Mouse (Mus musculus) adrenal gland, adult 2 months (tissue): Measurements from ENCODE around the gene Pdgfc. TPM values are rescaled to one million over a fixed set of nuclear protein-coding genes. Genes with fewer than 3 reads are reported as not detected.

Experiments used
- DNase-seq: peaks from one replicate; pipeline ENCODE4 v3.0.0; 2021
- long read RNA-seq: library from polyadenylated mRNA; stranded (forward); transcript quantifications from one replicate; pipeline ENCODE4 v2.0.0, GENCODE M21; 2021
- polyA plus RNA-seq: library from polyadenylated mRNA; depleted of rRNA; stranded (reverse); fragments of >200 nt; gene quantifications from 2 replicates; pipeline ENCODE4 v1.2.3, GENCODE M21; 2012; rRNA removed
- total RNA-seq, 2 experiments: library from RNA; stranded (reverse); gene quantifications; 2 replicates each; pipeline ENCODE4 v1.2.3; 2021

Pdgfc gene
- total RNA-seq: 10 to 100 TPM in 1 of 2 experiments, 1 to 10 TPM in 1; 6.0 to 11.3 TPM
- 4.1 and 4.9 TPM in 2 replicates for polyA plus RNA-seq
- long read RNA-seq, partial matches to known transcripts: 0 of 6 reads
- long read RNA-seq, other reads (novel, unspliced or antisense): 0 of 6 reads

DNA sequence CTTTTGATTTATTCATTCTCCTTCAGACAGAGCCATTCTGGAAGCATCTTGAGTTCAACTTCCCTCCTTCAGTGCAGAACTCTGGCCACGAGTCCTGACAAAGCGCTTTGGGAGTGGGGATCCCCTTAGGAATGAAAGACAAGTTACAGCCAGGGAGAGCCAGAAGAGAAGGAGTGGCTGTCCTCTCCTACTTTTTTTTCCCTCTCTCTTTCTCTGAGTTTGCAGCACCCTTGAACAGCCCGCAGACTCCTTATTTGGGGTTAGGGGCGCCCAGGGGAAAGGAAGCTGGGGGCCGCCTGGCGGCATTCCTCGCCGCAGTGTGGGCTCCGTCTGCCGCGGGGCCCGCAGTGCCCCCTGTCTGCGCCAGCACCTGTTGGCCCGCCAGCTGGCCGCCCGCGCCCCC, at the start of gene Pdgfc:
Gene Pdgfc (plus strand): TSS at position 266 of the 403 bp plus-strand sequence.
- no peak for DNase-seq

DNA sequence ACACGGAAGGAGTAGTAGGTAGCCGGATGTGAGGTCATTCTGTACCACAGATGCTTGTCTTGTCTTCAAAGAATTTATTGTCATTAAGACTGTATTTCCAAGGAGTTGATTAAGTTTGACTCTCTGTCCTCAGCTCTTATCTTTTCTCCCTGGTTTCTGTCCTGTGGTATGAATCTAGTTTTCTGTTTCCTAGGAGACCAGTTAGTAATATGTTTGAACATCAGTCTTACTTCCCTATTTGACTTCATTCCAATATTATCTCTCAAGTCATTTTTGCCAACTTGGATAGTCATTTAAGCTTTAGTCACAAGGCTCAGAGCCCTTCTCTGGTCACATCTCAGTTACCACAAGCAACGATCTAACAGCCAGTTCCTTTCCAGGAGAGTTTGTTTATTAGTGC, 27.0 kb upstream of the Pdgfc start:
- no peak for DNase-seq

DNA sequence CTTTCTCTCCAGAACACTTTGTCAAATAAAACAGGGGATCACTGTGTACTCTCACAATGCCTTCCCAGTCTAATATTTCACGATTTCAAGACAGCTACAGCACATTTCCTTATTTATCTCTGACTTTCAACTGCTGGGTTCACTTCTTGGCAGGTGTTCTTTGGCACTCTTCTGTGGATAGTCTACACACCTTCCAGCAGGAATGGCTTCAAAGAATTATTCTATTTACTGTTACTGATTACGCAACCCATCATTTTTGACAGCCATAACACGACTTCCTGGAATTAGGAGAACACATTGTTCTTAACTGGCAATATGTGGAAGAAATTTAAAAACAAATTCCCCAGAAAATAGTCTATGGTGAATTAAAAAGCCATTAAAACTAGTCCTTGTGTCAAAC, 26.3 kb upstream of the Pdgfc start:
- no peak for DNase-seq

DNA sequence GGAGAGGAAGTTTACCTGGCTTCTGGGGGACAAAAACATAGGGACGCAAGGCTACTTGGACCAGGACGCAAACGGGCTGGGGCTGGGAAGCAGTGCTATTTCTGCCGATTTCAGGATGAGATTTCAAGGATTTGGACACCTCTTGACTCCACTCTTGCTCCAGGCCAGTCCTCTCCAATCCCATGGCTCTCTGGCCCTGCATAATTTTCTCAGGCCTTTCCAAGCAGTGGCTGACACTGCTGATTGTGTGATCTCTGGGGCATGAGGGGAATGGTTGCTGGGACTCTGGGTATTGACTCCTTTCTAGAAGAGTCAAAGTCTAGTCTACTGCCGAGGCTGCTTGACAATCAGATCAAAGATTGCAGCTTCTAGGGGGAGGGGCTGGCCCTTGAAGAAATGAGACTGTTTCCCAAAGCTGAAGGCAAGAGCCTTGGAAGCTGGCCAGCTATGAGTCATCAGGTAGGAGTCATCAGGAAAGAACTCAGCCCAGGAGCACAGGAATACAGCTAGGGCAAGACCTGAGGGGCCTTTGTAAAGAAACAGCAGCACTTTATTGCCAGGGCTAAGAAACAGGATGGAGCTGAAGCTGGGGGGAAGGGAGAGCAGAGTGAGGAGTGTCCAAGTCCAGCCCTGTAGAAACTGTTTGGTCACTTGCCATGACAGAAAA, 18.7 kb upstream of the Pdgfc start:
- peak; percentile 93 for DNase-seq

DNA sequence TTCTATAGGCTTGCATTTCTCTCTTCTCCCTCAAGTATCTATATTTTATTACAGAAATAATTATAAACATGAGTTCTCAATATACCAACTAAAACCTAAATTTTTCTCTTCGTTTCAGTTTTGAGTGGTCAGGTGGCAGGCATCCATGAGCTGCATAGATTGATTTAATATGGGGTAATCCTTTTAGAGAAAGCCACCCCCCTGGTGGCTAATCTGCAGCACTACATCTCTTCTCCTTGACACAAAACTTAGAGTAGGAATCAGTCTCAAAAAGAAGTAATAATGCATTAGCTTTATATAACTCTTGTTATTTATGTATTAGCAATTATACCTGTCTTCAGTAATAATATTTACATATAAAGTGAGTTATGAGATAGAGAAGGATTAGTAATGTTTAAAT, 16.2 kb upstream of the Pdgfc start:
- no peak for DNase-seq

DNA sequence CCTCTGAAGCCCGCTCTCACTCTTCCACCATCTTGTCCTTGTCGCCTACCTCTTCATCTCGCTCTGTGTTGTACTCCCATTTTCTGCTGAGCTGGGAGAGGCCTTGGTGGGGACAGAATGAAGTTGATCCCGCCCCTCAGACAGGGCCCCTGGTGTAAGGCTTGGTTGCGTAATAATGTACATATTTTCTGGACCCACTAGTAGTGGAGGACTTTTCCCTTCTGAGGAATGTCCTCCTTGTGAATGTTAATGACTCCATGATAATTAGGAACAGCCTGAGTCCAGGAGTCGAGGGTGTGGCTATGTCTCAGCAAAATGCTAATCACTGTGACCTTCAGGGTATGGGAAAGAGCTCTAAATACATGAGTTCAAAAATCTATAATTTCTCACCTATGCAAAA, 14.4 kb upstream of the Pdgfc start:
- no peak for DNase-seq

DNA sequence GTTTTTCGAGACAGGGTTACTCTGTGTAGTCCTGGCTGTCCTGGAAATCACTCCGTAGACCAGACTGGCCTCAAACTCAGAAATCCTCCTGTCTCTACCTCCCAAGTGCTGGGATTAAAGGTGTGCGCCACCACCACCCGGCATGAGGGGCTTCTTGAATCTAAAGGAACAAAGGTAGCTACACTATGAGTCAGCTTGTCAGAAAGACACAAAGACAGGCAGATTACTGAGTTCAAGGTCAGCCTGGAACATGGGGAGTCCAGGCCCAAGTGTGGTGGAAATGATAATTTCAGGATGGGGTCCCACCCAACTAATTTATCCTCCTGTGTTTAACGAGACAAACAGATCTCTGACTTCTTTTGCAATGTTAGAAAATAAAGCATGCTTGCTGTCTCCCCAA, 13.9 kb upstream of the Pdgfc start:
- DNase-seq: no peak

DNA sequence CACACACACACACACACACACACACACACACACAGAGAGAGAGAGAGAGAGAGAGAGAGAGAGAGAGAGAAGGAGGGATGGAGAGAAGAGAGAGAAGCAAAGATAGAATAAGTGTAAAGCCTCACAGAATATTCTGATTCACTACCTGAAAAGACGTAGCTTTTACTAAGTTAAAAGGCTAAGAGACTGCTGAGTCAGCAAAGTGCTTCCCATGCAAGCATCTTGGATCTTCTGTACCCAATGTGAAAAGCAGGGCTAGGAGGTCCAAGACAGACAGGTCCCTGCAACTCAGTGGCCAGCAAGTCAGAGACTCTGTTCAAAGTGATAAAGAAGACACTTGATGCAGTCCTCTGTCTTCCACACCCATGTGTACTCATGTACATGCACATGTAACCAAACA, 13.4 kb upstream of the Pdgfc start:
- DNase-seq: no peak

DNA sequence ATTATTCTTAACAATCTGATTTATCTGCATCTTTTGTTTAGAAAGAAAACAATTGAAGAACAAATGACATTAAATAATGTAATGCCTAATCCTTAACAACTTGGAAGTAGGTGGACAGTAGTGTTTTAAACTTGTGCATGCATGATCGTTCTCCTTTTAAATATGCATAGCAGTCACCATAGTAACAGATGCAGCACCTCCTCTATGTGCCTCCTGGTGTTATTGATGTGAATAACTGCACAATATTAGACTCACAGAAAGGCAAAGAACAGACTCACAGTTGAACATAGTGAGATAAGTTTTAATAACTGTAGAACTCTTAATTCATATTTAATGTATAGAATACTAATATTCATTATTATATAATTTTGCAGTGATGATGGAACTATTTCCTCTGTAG, 12.6 kb upstream of the Pdgfc start:
- no peak for DNase-seq

DNA sequence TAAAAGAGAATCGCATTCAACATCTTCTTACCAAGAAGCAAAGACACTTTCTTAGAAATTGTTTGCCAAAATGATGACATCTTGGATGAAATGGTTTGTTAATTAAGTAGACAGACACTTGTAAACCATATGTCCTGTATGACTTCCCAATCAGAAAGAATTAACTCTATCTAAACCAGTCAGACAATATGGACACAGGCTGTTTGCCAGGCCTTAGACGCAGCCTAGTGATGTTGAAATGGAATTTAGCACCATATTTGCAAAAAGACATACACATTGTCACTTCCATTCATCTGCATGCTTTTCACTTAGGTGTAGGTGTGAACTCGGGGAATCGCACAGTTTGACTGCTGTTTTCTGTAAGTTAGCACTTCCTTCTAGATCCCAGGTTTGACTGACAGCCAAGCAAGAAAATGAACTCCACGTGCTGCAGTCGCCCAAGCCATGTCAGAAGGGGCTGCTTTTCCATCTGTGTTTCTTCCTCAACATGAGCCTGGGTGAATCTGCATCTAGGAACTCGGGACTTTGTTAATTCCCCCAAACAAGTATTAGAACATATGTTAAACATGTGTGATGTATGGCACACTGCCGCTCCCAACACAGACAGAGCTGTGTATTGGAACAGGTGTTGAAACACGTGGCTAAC, 10.5 kb upstream of the Pdgfc start:
- DNase-seq: no peak

DNA sequence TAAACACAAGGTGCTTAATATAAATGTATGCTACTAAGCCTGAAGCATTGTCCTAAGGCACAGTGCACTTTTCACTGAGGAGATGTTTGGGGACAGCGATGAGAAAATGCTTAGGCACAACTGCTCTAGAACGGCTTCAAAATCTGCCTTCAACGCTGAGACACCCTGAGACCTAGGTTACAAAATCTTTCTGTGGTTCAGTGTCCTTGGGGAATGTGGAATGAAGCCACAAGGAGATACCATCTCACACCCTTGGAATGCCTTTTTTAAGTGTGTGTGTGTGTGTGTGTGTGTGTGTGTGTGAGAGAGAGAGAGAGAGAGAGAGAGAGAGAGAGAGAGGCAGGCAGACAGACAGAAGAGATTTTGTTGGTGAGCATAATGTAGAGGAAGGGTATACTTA, 7.9 kb upstream of the Pdgfc start:
- DNase-seq: no peak

DNA sequence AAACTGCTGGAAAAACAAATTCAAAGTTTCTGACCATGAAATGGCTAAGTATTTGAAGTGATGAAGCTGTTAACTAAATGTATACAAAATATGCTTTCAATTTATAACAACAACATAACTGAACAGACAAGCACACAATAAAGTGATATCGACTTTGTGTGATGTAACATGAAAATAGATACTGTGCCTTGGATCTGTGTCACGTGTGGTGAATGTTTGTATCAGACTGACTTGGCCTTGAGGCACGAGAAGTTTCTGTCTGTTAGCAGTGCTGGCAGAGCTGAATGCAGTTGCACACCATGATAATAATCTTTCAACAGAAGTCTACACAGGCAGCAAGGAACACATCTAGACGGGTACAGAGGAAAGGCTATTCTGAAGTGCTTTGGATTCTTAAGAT, 6.9 kb upstream of the Pdgfc start:
- DNase-seq: no peak

DNA sequence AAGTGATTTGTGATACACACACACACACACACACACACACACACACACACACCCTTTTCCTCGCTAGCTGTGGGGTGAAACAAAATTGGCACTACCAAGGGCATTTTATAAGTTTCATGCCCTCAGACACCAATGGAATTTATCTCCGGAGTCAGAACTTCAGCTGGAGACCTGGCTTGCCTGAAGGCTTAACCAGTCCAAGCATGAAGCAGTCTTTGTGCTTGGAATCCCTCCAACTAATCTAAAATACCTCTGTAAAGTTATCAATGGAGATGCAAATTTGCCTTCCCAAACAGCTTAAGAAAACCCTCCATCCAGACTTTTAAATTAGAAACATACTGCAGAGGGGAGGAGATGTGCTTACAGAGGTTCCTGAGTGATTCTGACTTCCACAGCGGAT, 6.3 kb upstream of the Pdgfc start:
- DNase-seq: no peak

DNA sequence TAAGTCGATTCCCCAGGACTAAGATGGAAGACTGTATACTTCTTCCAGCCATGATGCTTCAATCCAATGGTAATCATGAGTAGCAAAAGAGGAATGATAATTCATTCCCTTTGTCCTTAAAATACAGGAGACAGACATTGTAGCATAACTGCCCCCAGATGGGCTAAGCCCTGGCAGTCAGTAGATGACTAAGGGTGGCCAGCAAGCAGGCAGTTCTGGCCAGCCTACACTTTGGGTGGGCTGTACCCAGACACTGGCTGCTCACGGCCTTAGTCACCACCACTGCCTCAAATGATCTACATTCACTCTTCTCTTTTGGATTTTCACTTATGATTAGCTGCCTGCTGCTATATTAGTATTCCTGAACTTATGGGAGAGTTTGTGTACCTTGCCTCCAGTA, 5.9 kb upstream of the Pdgfc start:
- no peak for DNase-seq

DNA sequence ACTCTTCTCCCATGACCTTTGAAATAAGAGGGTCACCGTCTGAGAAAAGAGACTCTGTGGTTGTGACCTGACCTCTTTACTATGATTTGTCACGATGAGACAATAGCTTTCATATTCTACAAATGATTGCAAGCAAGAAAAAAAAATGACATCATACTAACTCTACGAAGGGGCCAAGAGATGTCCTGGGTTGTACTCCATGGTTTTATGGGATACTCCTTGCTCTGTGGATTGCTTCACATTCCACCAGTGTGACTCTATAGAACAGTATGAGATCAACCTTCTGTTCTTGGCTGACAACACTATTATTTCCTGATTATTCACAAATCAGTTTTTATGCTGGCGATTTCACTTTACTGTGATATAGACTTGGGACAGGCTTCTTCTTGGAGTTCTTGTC, 4.2 kb upstream of the Pdgfc start:
- no peak for DNase-seq

DNA sequence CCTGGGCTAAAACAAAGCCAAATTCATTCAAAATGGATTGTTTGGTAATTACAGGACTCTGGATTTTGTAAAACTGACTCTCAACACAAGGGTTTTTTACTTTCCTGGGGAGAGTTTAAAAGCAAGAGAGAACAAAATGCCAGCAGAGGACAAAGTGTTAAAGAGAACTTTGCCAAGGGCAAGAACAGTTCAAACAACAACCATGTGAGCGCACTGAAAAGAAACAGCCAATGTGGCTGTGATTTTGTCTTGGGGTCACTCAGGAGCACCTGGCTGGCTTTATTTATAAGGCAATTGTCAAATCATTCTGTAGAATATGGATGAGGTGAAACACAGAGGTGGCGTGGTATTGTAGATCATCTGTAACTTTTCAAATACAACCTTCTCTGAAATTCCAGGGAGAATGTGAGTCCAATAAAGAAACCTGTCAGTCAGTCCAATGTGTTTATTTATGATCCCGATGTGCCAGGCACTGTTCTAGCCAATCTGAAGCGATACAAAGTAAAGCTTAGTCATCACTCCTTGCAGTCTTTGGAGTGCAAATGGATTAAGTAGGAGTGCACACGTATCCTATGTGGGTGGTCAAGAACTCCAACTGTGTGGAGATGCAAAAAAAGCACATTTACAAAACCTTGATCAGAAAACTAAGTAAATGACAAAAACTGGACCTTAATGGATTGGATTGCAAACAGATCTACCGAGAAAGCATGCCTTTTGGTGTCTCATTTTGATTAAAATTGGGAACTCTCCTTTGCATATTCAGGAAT, 1.7 kb upstream of the Pdgfc start:
- DNase-seq: no peak

DNA sequence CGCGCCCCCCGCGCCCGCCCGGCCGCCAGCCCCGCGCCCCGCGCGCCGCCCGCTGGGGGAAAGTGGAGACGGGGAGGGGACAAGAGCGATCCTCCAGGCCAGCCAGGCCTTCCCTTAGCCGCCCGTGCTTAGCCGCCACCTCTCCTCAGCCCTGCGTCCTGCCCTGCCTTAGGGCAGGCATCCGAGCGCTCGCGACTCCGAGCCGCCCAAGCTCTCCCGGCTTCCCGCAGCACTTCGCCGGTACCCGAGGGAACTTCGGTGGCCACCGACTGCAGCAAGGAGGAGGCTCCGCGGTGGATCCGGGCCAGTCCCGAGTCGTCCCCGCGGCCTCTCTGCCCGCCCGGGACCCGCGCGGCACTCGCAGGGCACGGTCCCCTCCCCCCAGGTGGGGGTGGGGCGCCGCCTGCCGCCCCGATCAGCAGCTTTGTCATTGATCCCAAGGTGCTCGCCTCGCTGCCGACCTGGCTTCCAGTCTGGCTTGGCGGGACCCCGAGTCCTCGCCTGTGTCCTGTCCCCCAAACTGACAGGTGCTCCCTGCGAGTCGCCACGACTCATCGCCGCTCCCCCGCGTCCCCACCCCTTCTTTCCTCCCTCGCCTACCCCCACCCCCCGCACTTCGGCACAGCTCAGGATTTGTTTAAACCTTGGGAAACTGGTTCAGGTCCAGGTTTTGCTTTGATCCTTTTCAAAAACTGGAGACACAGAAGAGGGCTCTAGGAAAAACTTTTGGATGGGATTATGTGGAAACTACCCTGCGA, 517 bp downstream of the Pdgfc start:
- DNase-seq: peak; percentile 83

DNA sequence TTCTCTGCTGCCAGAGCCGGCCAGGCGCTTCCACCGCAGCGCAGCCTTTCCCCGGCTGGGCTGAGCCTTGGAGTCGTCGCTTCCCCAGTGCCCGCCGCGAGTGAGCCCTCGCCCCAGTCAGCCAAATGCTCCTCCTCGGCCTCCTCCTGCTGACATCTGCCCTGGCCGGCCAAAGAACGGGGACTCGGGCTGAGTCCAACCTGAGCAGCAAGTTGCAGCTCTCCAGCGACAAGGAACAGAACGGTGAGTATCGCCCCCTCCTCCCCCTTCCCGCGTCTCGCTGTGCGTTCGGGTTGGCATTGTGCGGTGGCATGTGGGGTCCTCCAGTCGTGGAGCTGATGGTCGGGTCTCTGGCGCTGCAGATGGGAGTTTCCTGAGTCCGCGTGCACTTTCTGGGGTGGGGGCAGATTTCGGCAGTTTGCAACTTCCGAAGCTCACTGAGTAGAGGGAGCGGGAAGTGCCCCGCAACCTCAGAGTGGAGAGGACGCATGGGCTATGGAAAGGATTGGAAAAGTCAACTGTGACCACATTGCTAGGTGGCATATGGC, 1.2 kb downstream of the Pdgfc start:
- peak; percentile 77 for DNase-seq

DNA sequence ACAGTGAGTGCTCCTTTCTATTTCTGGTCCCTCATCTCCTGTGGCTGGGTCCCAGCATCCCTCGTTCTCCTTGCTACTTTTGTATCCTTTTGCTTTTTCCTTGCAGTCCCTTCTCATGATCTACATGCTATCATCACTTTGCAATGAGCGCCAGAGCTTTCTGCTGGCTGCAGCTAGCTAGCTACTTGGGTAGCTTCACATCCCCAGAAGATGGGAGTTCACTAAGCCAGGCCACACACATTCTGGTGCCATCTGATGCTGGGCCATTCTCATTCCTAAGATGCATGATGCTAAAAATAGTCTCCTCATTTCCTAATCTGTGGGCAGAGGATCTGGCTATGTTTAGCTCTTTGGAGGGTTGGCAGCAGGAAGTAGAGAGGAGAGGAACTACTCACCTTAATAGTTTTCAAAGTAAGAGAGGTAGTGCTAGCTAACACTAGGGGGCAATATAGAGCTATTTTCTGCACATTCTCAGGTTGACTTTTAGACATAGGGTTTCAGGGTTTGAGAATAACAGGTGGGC, 3.0 kb downstream of the Pdgfc start:
- peak; percentile 8 for DNase-seq

DNA sequence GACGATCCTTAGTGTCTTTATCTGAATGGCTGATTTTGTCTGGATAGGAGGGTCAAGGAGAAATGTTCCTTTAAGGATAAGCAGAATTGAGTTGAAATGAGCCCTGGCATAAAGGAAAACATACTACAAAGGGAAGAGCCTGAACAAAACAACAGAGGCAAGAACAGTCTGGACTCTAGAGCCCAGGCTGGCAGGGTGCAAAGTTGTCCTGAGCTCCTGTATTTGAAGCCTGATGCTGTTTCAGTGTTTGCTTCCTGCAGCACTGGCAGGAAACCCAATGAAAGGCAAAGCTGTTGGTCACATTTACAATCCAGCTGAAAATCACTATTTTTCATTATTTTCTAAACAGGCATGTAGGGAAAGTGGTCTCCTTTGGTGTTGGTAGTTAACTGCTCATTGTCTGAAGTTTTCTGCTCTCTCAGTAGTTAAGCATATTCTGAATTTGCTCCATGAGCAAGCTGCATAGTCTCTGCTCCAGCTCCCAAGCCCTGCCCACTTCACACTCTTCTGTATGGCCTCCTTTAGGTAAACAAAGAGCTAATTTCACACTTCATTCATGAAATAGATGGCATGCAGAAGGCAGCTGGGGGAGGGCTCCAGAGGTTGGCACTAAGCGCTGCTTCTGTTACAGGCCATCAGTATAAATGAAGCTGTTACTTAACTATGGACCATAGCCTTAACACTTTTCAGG, 8.6 kb downstream of the Pdgfc start:
- no peak for DNase-seq

DNA sequence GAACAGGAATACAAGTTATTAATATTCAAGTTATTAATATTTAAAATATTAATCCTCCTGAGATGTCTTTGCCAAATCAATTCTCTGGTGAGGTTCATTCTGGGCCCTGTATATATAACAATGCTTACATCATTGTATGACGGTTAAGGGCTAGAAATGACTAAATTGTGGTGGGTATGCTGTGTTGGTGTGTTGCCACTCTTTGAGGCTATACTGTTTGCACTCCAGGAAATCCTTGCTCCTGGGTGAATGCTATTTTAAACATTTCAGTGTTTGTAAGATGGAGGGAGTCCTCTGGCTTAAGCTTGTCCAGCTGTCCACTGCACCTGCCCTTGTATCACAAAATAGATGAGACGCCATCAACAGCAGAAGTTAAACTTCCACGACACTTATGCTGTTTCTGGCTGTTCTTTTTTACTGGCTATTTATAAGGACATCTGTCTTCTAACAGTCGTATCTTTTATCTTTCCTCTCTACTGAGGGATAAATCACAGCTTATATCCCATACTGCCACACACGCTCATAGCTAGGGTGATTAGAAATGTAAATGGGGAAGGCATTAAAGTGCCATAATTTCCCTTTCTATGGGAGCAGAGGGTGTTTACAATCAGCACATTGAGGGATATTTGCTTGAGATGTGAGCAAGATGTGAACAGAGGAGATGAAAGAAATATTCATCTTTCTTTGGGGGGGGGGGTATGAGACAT, 9.3 kb downstream of the Pdgfc start:
- no peak for DNase-seq
